Mouse (Mus musculus): ENCODE data around the gene Enkur. TPM values are rescaled to one million over a fixed set of nuclear protein-coding genes. Genes with fewer than 3 reads are reported as not detected.

The Enkur gene
- polyA plus RNA-seq, 1 experiment from 2014 or later, result 8.4 TPM

- no peaks in the 10 kb centered on the region for H3K4me1 ChIP-seq (ENCODE audit: control insufficient read depth, insufficient read depth, low read length)
- H3K9ac ChIP-seq (ENCODE audit: low read depth, low read length), result no peak overlapping the region
- WGBS, result 65% methylated on average over 8 of the region's 8 CpGs
- H3K27ac ChIP-seq (ENCODE audit: low read length), result no peak overlapping the region
- H3K4me3 ChIP-seq (ENCODE audit: low read depth, low read length), result no peak overlapping the region
- no peaks in the 10 kb centered on the region for H3K36me3 ChIP-seq (ENCODE audit: control insufficient read depth, insufficient read depth, low read length)
- no peak for ATAC-seq
- H3K4me2 ChIP-seq (ENCODE audit: low read length), result no peak overlapping the region
- no peaks in the 10 kb centered on the region for H3K9me3 ChIP-seq (replicated peaks; ENCODE audit: control insufficient read depth, low read length, poor library complexity, severe bottlenecking)
- H3K27me3 ChIP-seq (ENCODE audit: control insufficient read depth, insufficient read depth, low read depth, low read length), result no peaks in the 10 kb centered on the region
Measured at GRCm38 (mm10) chr2:21164296-21164695, 40.9 kb downstream of the Enkur start.

- Histone ChIP-seq H3K4me3 (ENCODE audit: low read depth, low read length) (no peak overlapping the region), H3K36me3 (ENCODE audit: control insufficient read depth, insufficient read depth, low read length) (no peaks in the 10 kb centered on the region), H3K9ac (ENCODE audit: low read depth, low read length) (no peak overlapping the region), H3K4me1 (ENCODE audit: control insufficient read depth, insufficient read depth, low read length) (no peaks in the 10 kb centered on the region), H3K27ac (ENCODE audit: low read length) (no peak overlapping the region), H3K4me2 (ENCODE audit: low read length) (no peak overlapping the region), H3K9me3 (replicated peaks; ENCODE audit: control insufficient read depth, low read length, poor library complexity, severe bottlenecking) (no peaks in the 10 kb centered on the region), H3K27me3 (ENCODE audit: control insufficient read depth, insufficient read depth, low read depth, low read length) (no peaks in the 10 kb centered on the region)
- no peak for ATAC-seq
- WGBS, result 88% methylated on average over 3 of the region's 3 CpGs
Measured at GRCm38 (mm10) chr2:21153469-21153868, 51.7 kb downstream of the Enkur start.

- Histone ChIP-seq H3K27me3 (ENCODE audit: control insufficient read depth, insufficient read depth, low read depth, low read length) (no peaks in the 10 kb centered on the region), H3K4me3 (ENCODE audit: low read depth, low read length) (no peak overlapping the region), H3K9me3 (replicated peaks; ENCODE audit: control insufficient read depth, low read length, poor library complexity, severe bottlenecking) (no peaks in the 10 kb centered on the region), H3K4me2 (ENCODE audit: low read length) (no peak overlapping the region), H3K27ac (ENCODE audit: low read length) (no peak overlapping the region), H3K36me3 (ENCODE audit: control insufficient read depth, insufficient read depth, low read length) (no peaks in the 10 kb centered on the region), H3K9ac (ENCODE audit: low read depth, low read length) (no peak overlapping the region), H3K4me1 (ENCODE audit: control insufficient read depth, insufficient read depth, low read length) (peaks cover 5% of the 10 kb centered on the region; the same call in 1 of the 2 replicates)
- 89% methylated on average over 4 of the region's 4 CpGs for WGBS
- no peak for ATAC-seq
Measured at GRCm38 (mm10) chr2:21147169-21147568, 58.0 kb downstream of the Enkur start.

DNA sequence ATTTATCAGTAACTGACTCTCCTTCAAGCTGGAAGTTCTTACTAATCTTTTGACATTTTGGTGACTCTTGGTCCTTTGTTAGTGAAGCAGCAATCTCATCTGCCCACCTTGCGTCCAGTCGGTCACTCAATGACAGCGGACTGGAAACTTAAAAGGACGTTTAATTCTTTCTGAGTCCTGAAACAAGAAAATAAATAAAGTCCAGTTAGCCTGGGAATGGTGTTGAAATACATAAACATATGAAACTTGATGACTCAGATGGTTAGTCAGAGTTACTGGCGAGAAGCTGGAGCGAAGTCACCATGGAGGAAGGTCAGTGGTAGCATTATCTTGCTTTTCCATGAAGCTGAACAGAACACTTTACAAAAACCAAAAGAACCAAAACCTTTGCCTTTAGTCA, 58.7 kb downstream of the Enkur start:
- Histone ChIP-seq H3K4me2 (ENCODE audit: low read length) (no peak overlapping the region), H3K27ac (ENCODE audit: low read length) (no peak overlapping the region), H3K9ac (ENCODE audit: low read depth, low read length) (no peak overlapping the region), H3K4me1 (ENCODE audit: control insufficient read depth, insufficient read depth, low read length) (peaks cover 5% of the 10 kb centered on the region; the same call in 1 of the 2 replicates), H3K27me3 (ENCODE audit: control insufficient read depth, insufficient read depth, low read depth, low read length) (no peaks in the 10 kb centered on the region), H3K36me3 (ENCODE audit: control insufficient read depth, insufficient read depth, low read length) (no peaks in the 10 kb centered on the region), H3K4me3 (ENCODE audit: low read depth, low read length) (no peak overlapping the region), H3K9me3 (replicated peaks; ENCODE audit: control insufficient read depth, low read length, poor library complexity, severe bottlenecking) (no peaks in the 10 kb centered on the region)
- no peak for ATAC-seq
- 89% methylated on average over 6 of the region's 6 CpGs for WGBS

- Histone ChIP-seq H3K4me2 (ENCODE audit: low read length) (peak overlapping the region; percentile 92), H3K4me3 (ENCODE audit: low read depth, low read length) (peak overlapping the region; percentile 46), H3K27ac (ENCODE audit: low read length) (peak overlapping the region; percentile 93), H3K36me3 (ENCODE audit: control insufficient read depth, insufficient read depth, low read length) (no peaks in the 10 kb centered on the region), H3K27me3 (ENCODE audit: control insufficient read depth, insufficient read depth, low read depth, low read length) (no peaks in the 10 kb centered on the region), H3K4me1 (ENCODE audit: control insufficient read depth, insufficient read depth, low read length) (peaks cover 9% of the 10 kb centered on the region; the same call in 1 of the 2 replicates), H3K9me3 (replicated peaks; ENCODE audit: control insufficient read depth, low read length, poor library complexity, severe bottlenecking) (0 out of 2 replicates have a peak, but pooled peaks cover 4% of the 10 kb centered on the region), H3K9ac (ENCODE audit: low read depth, low read length) (peak overlapping the region; percentile 83)
- ATAC-seq, result peak; percentile 30
- WGBS, result 11% methylated on average over 2 of the region's 2 CpGs
Measured at GRCm38 (mm10) chr2:21142616-21143015, 62.5 kb downstream of the Enkur start.

DNA sequence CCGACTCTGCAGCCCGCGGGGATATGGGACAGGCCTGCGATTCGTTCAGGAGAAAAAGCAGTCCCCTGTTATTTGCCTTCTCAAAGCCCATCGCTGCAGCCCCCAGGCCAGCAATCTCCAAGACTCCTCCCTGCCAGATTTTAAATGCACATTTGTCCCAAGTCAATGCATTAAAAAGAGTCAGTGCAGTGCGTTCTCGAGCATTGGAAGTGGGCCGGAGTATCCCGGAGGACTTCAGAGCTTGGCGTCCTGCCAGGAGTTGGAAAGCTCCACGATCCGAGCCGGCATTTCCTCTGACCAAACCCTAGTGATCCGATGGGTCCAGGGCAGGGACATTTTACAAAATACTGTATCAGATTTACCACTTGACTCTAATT, 63.0 kb downstream of the Enkur start:
- ATAC-seq, result peak; percentile 74
- under 1% methylated on average over 15 of the region's 15 CpGs for WGBS
- peak overlapping the region; percentile 83 for H3K9ac ChIP-seq (ENCODE audit: low read depth, low read length)
- no peaks in the 10 kb centered on the region for H3K36me3 ChIP-seq (ENCODE audit: control insufficient read depth, insufficient read depth, low read length)
- H3K9me3 ChIP-seq (replicated peaks; ENCODE audit: control insufficient read depth, low read length, poor library complexity, severe bottlenecking), result 0 out of 2 replicates have a peak, but pooled peaks cover 4% of the 10 kb centered on the region
- peak overlapping the region; percentile 92 for H3K4me2 ChIP-seq (ENCODE audit: low read length)
- H3K27ac ChIP-seq (ENCODE audit: low read length), result peak overlapping the region; percentile 93
- peak overlapping the region; percentile 46 for H3K4me3 ChIP-seq (ENCODE audit: low read depth, low read length)
- H3K27me3 ChIP-seq (ENCODE audit: control insufficient read depth, insufficient read depth, low read depth, low read length), result no peaks in the 10 kb centered on the region
- H3K4me1 ChIP-seq (ENCODE audit: control insufficient read depth, insufficient read depth, low read length), result peaks cover 9% of the 10 kb centered on the region; the same call in 1 of the 2 replicates

- H3K36me3 ChIP-seq (ENCODE audit: control insufficient read depth, insufficient read depth, low read length), result no peaks in the 10 kb centered on the region
- ATAC-seq, result peak; percentile 90
- peak overlapping the region; percentile 92 for H3K4me2 ChIP-seq (ENCODE audit: low read length)
- H3K4me3 ChIP-seq (ENCODE audit: low read depth, low read length), result peak overlapping the region; percentile 46
- peak overlapping the region; percentile 83 for H3K9ac ChIP-seq (ENCODE audit: low read depth, low read length)
- WGBS, result under 1% methylated on average over 43 of the region's 46 CpGs
- no peaks in the 10 kb centered on the region for H3K27me3 ChIP-seq (ENCODE audit: control insufficient read depth, insufficient read depth, low read depth, low read length)
- H3K4me1 ChIP-seq (ENCODE audit: control insufficient read depth, insufficient read depth, low read length), result peaks cover 9% of the 10 kb centered on the region; the same call in 1 of the 2 replicates
- peak overlapping the region; percentile 93 for H3K27ac ChIP-seq (ENCODE audit: low read length)
- 0 out of 2 replicates have a peak, but pooled peaks cover 4% of the 10 kb centered on the region for H3K9me3 ChIP-seq (replicated peaks; ENCODE audit: control insufficient read depth, low read length, poor library complexity, severe bottlenecking)
Measured at GRCm38 (mm10) chr2:21141520-21142203, 63.5 kb downstream of the Enkur start.

- Histone ChIP-seq H3K27me3 (ENCODE audit: control insufficient read depth, insufficient read depth, low read depth, low read length) (no peaks in the 10 kb centered on the region), H3K4me3 (ENCODE audit: low read depth, low read length) (peak overlapping the region; percentile 46), H3K4me2 (ENCODE audit: low read length) (peak overlapping the region; percentile 92), H3K27ac (ENCODE audit: low read length) (peak overlapping the region; percentile 93), H3K36me3 (ENCODE audit: control insufficient read depth, insufficient read depth, low read length) (no peaks in the 10 kb centered on the region), H3K9me3 (replicated peaks; ENCODE audit: control insufficient read depth, low read length, poor library complexity, severe bottlenecking) (0 out of 2 replicates have a peak, but pooled peaks cover 4% of the 10 kb centered on the region), H3K9ac (ENCODE audit: low read depth, low read length) (peak overlapping the region; percentile 83), H3K4me1 (ENCODE audit: control insufficient read depth, insufficient read depth, low read length) (peaks cover 9% of the 10 kb centered on the region; the same call in 1 of the 2 replicates)
- 9% methylated on average over 7 of the region's 7 CpGs for WGBS
- ATAC-seq, result peak; percentile 47; the same call in 1 of the 2 replicates
Measured at GRCm38 (mm10) chr2:21141189-21141519, 64.0 kb downstream of the Enkur start.
